ENCODE assay signal across 9 mouse cellular contexts in the genomic region with DNA sequence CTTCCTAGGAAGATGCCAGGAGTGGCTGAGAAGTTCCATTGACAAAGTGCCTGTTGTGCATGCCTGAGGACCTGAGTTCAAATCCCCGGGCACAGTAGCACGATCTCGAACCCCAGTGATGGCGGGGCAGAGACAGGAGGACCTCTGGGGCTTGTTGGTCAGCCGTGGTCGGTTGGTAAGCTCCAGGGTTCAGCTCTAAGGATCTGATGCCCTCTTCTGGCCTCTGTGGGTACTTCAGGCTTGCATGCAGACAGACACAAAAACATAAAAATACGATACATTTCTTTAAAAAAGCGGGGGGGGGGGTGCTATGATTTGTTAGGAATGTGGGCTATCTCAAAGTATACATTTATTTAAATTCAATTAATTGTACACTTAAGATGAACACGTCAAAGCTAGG. TPM values are rescaled to one million over a fixed set of nuclear protein-coding genes. Genes with fewer than 3 reads are reported as not detected.
DNase-seq lines count a peak whose midpoint lies in the region; ATAC-seq and TF ChIP-seq lines count a peak whose summit lies in the region.
"Had no signal": no experiment of that assay in that cellular context is flagged by ENCODE, and none has a peak within 500 bp of the region (broad histone marks: within the 10 kb centered on the region; RNA-seq: fewer than 3 reads in every experiment).

No protein-coding gene starts in this region.

- TF ChIP-seq CTCF in gastrocnemius, adult 2 months (IDR thresholded peaks at IDR 0.05) = peak; percentile 51
- peak; percentile 61; the same call in 1 of the 2 replicates for TF ChIP-seq CTCF in spleen, adult 2 months (IDR thresholded peaks at IDR 0.05; ENCODE audit: extremely low read depth, insufficient read depth, insufficient read length, insufficient replicate concordance)
- TF ChIP-seq CTCF in small intestine, adult 2 months (IDR thresholded peaks at IDR 0.05; ENCODE audit: extremely low read depth, insufficient read length, insufficient replicate concordance, low read depth, low read length) = peak; percentile 59; the same call in 1 of the 2 replicates

- intact Hi-C loops in gastrocnemius, adult 2 months (cut with DNase I) = loop anchor here (5.0 kb wide), 1 partner anchor 210 kb away; the partner anchor contains the start of gene Ppfia4
- intact Hi-C loops in heart, postnatal 25 days (cut with DNase I) = loop anchor here (5.0 kb wide), 2 partner anchors 160 to 210 kb away; partner anchors contain the start of gene Ppfia4

- H3K27me3 ChIP-seq in spleen, adult 2 months (ENCODE audit: control insufficient read depth, insufficient read depth, low read length) = 0 out of 2 replicates have a peak, but pooled peaks cover 2% of the 10 kb centered on the region
- H3K27me3 ChIP-seq in embryonic facial prominence, embryonic 11.5 days (ENCODE audit: control insufficient read depth, insufficient read depth, low read length) = no peaks in the 10 kb centered on the region
- no peaks in the 10 kb centered on the region; the same call in 1 of the 2 replicates for H3K27me3 ChIP-seq in small intestine, adult 2 months (ENCODE audit: control insufficient read depth, insufficient read depth, low read length)

- H3K4me2 ChIP-seq in embryonic facial prominence, embryonic 11.5 days (ENCODE audit: low read depth, low read length) = no peak overlapping the region

- 63% methylated on average over 9 of the region's 9 CpGs for WGBS in spleen, adult 2 months
- 55% methylated on average over 9 of the region's 9 CpGs for WGBS in embryonic facial prominence, embryonic 11.5 days
- 52% methylated on average over 9 of the region's 9 CpGs for WGBS in small intestine, adult 2 months

- no peak overlapping the region for H3K27ac ChIP-seq in gastrocnemius, adult 2 months
- no peak overlapping the region for H3K27ac ChIP-seq in spleen, adult 2 months (ENCODE audit: insufficient read depth, low read length)
- H3K27ac ChIP-seq in embryonic facial prominence, embryonic 11.5 days (replicated peaks; ENCODE audit: low read depth, low read length) = no peak overlapping the region
- H3K27ac ChIP-seq in small intestine, adult 2 months (ENCODE audit: insufficient read depth, low read depth, low read length) = no peak overlapping the region

- no peak for ATAC-seq in embryonic facial prominence, embryonic 11.5 days (replicated peaks; ENCODE audit: insufficient number of reproducible peaks, low FRiP score, low TSS enrichment, low read depth)

- no peak overlapping the region for H3K4me3 ChIP-seq in gastrocnemius, adult 2 months
- no peak overlapping the region for H3K4me3 ChIP-seq in spleen, adult 2 months (ENCODE audit: extremely low read depth, insufficient read depth, insufficient read length)
- no peak overlapping the region for H3K4me3 ChIP-seq in embryonic facial prominence, embryonic 11.5 days (ENCODE audit: low read depth, low read length)
- H3K4me3 ChIP-seq in small intestine, adult 2 months (ENCODE audit: low read depth, low read length) = no peak overlapping the region

- no peak overlapping the region for H3K9ac ChIP-seq in embryonic facial prominence, embryonic 11.5 days (replicated peaks; ENCODE audit: low read length)

- TF ChIP-seq POLR2A in spleen, adult 2 months (IDR thresholded peaks at IDR 0.05; ENCODE audit: low read depth, low read length) = no peak
- no peak for TF ChIP-seq POLR2A in small intestine, adult 2 months (IDR thresholded peaks at IDR 0.05; ENCODE audit: low read depth, low read length)

- DNase-seq in gastrocnemius, adult 2 months = no peak
- no peak for DNase-seq in gastrocnemius, postnatal 25 days
- DNase-seq in spleen, adult 2 months (ENCODE audit: low read depth in 1 of 2, low spot score in 2 of 2) = no peak
- DNase-seq in spleen, postnatal 36 days (ENCODE audit: low spot score in 2 of 2) = no peak
- DNase-seq in embryonic facial prominence, embryonic 11.5 days (ENCODE audit: low spot score) = peak; percentile 56
- no peak for DNase-seq in heart, postnatal 25 days (ENCODE audit: low spot score)
- no peak for DNase-seq in layer of hippocampus, adult 18-20 months (ENCODE audit: low spot score in 2 of 2)

- no peaks in the 10 kb centered on the region for H3K36me3 ChIP-seq in spleen, adult 2 months (ENCODE audit: control insufficient read depth, insufficient read depth, low read length)
- H3K36me3 ChIP-seq in embryonic facial prominence, embryonic 11.5 days (replicated peaks; ENCODE audit: control insufficient read depth, insufficient read depth, low read depth, low read length) = no peaks in the 10 kb centered on the region
- no peaks in the 10 kb centered on the region for H3K36me3 ChIP-seq in small intestine, adult 2 months (ENCODE audit: control insufficient read depth, insufficient read depth, low read length)

- no peaks in the 10 kb centered on the region for H3K4me1 ChIP-seq in spleen, adult 2 months (ENCODE audit: control insufficient read depth, insufficient read depth, insufficient read length)
- no peaks in the 10 kb centered on the region for H3K4me1 ChIP-seq in embryonic facial prominence, embryonic 11.5 days (ENCODE audit: control insufficient read depth, insufficient read depth, low read length)
- no peaks in the 10 kb centered on the region for H3K4me1 ChIP-seq in small intestine, adult 2 months (ENCODE audit: control insufficient read depth, insufficient read depth, insufficient read length, low read length)

- H3K9me3 ChIP-seq in embryonic facial prominence, embryonic 11.5 days (replicated peaks; ENCODE audit: control insufficient read depth, low read length) = no peaks in the 10 kb centered on the region

RNA-seq across cellular contexts. Expression of gene Chit1, which starts 11.2 kb away (rescaled TPM):
- not detected for total RNA-seq in gastrocnemius, adult 2 months (2021)
- not detected for total RNA-seq in gastrocnemius, postnatal 25 days (2021)
- 0.20 TPM in 1 of 2 replicates, not detected in the other for polyA plus RNA-seq in spleen, adult 2 months (2012; rRNA removed)
- not detected in 2 replicates for polyA plus RNA-seq in embryonic facial prominence, embryonic 11.5 days (2014; fragmentation: Nextera tagmentation; extraction: Ambion mirVana)
- polyA plus RNA-seq in small intestine, adult 2 months (2012; rRNA removed) = 1.6 TPM in 1 of 2 replicates, not detected in the other
- not detected for total RNA-seq in heart, postnatal 25 days (2021)
- total RNA-seq in layer of hippocampus, adult 18-20 months (2021) = under 1 TPM in 1 of 2 experiments, not detected in 1; 0.17 TPM
- polyA plus RNA-seq: large intestine, adult 2 months had no signal

RNA-seq across cellular contexts. Expression of gene Btg2, which starts 43.3 kb away (rescaled TPM):
- 10 to 100 TPM; 14.1 to 46.8 TPM for total RNA-seq in gastrocnemius, adult 2 months (2021)
- total RNA-seq in gastrocnemius, postnatal 25 days (2021) = 10 to 100 TPM; 15.1 to 27.0 TPM
- 115 and 123 TPM in 2 replicates for polyA plus RNA-seq in spleen, adult 2 months (2012; rRNA removed)
- polyA plus RNA-seq in embryonic facial prominence, embryonic 11.5 days (2014; fragmentation: Nextera tagmentation; extraction: Ambion mirVana) = 38.1 and 38.9 TPM in 2 replicates
- polyA plus RNA-seq in small intestine, adult 2 months (2012; rRNA removed) = 18.0 and 73.7 TPM in 2 replicates
- total RNA-seq in heart, postnatal 25 days (2021) = 10 to 100 TPM; 25.7 to 29.2 TPM
- 10 to 100 TPM; 16.6 to 24.9 TPM for total RNA-seq in layer of hippocampus, adult 18-20 months (2021)

RNA-seq across cellular contexts. Expression of gene Chil1, which starts 59.8 kb away (rescaled TPM):
- total RNA-seq in gastrocnemius, adult 2 months (2021) = 1 to 10 TPM; 1.8 to 6.9 TPM
- 1 to 10 TPM in 1 of 2 experiments, under 1 TPM in 1; 0.91 to 1.7 TPM for total RNA-seq in gastrocnemius, postnatal 25 days (2021)
- polyA plus RNA-seq in spleen, adult 2 months (2012; rRNA removed) = 3.3 and 7.5 TPM in 2 replicates
- 0.64 and 0.97 TPM in 2 replicates for polyA plus RNA-seq in embryonic facial prominence, embryonic 11.5 days (2014; fragmentation: Nextera tagmentation; extraction: Ambion mirVana)
- 0.46 and 0.88 TPM in 2 replicates for polyA plus RNA-seq in small intestine, adult 2 months (2012; rRNA removed)
- total RNA-seq in heart, postnatal 25 days (2021) = under 1 TPM; 0.34 to 0.92 TPM
- total RNA-seq in layer of hippocampus, adult 18-20 months (2021) = 10 to 100 TPM; 17.2 to 22.4 TPM
